Mouse (Mus musculus): ENCODE data around the gene Hist1h2bb.

DNA sequence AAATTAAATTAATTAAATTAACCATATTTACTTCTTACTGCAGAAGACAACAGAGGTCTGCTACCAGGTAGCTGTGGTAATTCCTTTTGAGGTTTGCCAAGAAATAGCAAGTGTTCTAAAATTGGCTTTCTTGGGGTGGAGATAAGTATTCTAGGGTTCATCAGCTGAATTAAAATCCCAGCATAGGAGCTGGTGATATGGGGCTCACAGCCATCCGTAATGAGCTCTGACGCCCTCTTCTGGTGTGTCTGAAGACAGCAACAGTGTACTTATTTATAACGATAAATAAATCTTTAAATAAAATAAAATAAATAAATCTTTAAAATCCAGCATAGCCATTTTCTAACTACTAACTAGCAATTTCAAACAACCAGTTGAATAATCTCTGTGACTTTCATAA is 46.8 kb upstream of the Hist1h2bb start:
- TF ChIP-seq MYOG (IDR thresholded peaks at IDR 0.05; ENCODE audit: control insufficient read depth in 1 of 3, insufficient read depth in 1 of 3, insufficient read length in 2 of 3, low read depth in 2 of 3) (no peak), POLR2A (IDR thresholded peaks at IDR 0.05; ENCODE audit: insufficient read length, low read depth) (no peak), REST (IDR thresholded peaks at IDR 0.05; ENCODE audit: insufficient read depth, insufficient read length) (no peak), SRF (IDR thresholded peaks at IDR 0.05; ENCODE audit: control insufficient read depth, insufficient read length, low read depth) (no peak), USF1 (IDR thresholded peaks at IDR 0.05; ENCODE audit: low read depth) (no peak)
